Comparison of ENCODE assay signal across 8 mouse cellular contexts in the genomic region with DNA sequence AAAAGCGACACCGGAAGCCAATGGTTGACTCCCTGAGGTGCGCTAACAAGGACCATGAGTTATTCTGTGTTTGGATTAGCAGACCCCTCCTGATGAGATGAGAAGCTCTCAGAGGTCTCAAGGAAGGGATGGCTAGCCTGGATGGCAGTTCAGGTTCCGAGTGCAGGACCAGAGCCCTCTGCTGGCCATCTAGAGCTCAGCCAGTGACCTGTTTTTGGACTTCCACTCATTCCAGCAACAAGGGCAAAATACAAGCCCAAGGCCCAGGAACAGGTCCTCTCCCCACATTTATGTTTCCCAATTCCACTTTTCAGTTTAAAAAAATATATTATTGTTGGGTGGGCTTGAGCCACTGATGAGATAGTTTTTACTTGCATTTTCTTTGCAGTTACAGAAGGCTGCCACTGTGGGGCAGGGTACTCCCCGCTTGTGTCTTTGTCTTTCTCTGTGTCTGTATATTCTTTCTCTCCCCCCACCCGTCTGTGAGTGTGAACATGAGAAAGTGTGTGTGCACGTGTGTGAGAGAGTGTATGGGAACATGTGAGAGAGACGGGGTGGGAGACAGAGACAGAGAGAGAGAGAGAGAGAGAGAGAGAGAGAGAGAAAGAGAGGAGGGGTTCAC. TPM values are rescaled to one million over a fixed set of nuclear protein-coding genes. Genes with fewer than 3 reads are reported as not detected.
DNase-seq lines count a peak whose midpoint lies in the region; ATAC-seq and TF ChIP-seq lines count a peak whose summit lies in the region.

No protein-coding gene starts in this region.

- H3K79me2 ChIP-seq in CH12.LX (replicated peaks; ENCODE audit: control insufficient read depth, extremely low read depth, insufficient read depth, poor library complexity, severe bottlenecking), result no peaks in the 10 kb centered on the region

- no peaks in the 10 kb centered on the region for H3K36me3 ChIP-seq in CH12.LX (replicated peaks in 1 of 2; ENCODE audit: control insufficient read depth in 1 of 2, insufficient read depth in 1 of 2, low read length in 1 of 2)
- H3K36me3 ChIP-seq in heart, embryonic 11.5 days (ENCODE audit: control insufficient read depth, insufficient read depth, low read length), result no peaks in the 10 kb centered on the region
- H3K36me3 ChIP-seq in kidney, embryonic 14.5 days (ENCODE audit: control insufficient read depth, insufficient read depth, low read length), result no peaks in the 10 kb centered on the region
- no peaks in the 10 kb centered on the region for H3K36me3 ChIP-seq in lung, postnatal 0 days (ENCODE audit: insufficient read depth, low read length)

- H3K9ac ChIP-seq in CH12.LX (ENCODE audit: insufficient read depth, low read depth), result peak overlapping the region; percentile 71
- H3K9ac ChIP-seq in heart, embryonic 11.5 days (ENCODE audit: low read depth, low read length), result peak overlapping the region; percentile 68
- H3K9ac ChIP-seq in kidney, embryonic 14.5 days (ENCODE audit: low read depth, low read length), result no peak overlapping the region
- no peak overlapping the region for H3K9ac ChIP-seq in lung, postnatal 0 days (replicated peaks; ENCODE audit: low read depth)

- peak; percentile 81 to 90 for TF ChIP-seq CTCF in CH12.LX (conservative IDR thresholded peaks at IDR 0.05 in 1 of 2, IDR thresholded peaks at IDR 0.05 in 1 of 2; ENCODE audit: low read depth in 2 of 2, low read length in 2 of 2)
- TF ChIP-seq CTCF in lung, postnatal 0 days (IDR thresholded peaks at IDR 0.05), result peak; percentile 80

- DNase-seq in A20 (ENCODE audit: low read depth, low spot score), result peak; percentile 48
- peak; percentile 58 for DNase-seq in CH12.LX (ENCODE audit: extremely low read depth)
- peak; percentile 78 to 80 for DNase-seq in cerebellum, postnatal 10 days
- peak; percentile 78 for DNase-seq in lung, postnatal 0 days (ENCODE audit: low spot score)
- peak; percentile 73 for DNase-seq in retina, postnatal 1 day
- no peak for DNase-seq in layer of hippocampus, postnatal 36 days

- no peak overlapping the region for H3K27ac ChIP-seq in CH12.LX (ENCODE audit: insufficient read depth, low read depth)
- peak overlapping the region; percentile 73 for H3K27ac ChIP-seq in heart, embryonic 11.5 days (ENCODE audit: low read depth, low read length)
- no peak overlapping the region for H3K27ac ChIP-seq in kidney, embryonic 14.5 days (ENCODE audit: low read depth, low read length)
- no peak overlapping the region for H3K27ac ChIP-seq in lung, postnatal 0 days (ENCODE audit: low read length)

- dilution Hi-C loops in CH12.LX (cut with MboI; ENCODE audit: extremely low pct_ligation_motif_present, extremely low pct_unique_long_range_greater_than_20kb, low sequenced_read_pairs), result no loop called here

- TF ChIP-seq EP300 in CH12.LX (IDR thresholded peaks at IDR 0.05; ENCODE audit: low read length), result no peak
- no peak for TF ChIP-seq EP300 in lung, postnatal 0 days (IDR thresholded peaks at IDR 0.05)

- peak overlapping the region; percentile 42 to 56 (median 45) for H3K4me3 ChIP-seq in CH12.LX (replicated peaks in 1 of 3; ENCODE audit: low read depth in 2 of 3, low read length in 2 of 3, poor library complexity in 1 of 3)
- peak overlapping the region; percentile 39 for H3K4me3 ChIP-seq in heart, embryonic 11.5 days (ENCODE audit: low read depth, low read length)
- peak overlapping the region; percentile 30 for H3K4me3 ChIP-seq in kidney, embryonic 14.5 days (ENCODE audit: low read length)
- H3K4me3 ChIP-seq in lung, postnatal 0 days (ENCODE audit: low read depth, low read length), result peak overlapping the region; percentile 28

- ATAC-seq in heart, embryonic 11.5 days (replicated peaks; ENCODE audit: insufficient number of reproducible peaks, low FRiP score, low TSS enrichment), result 0 out of 2 replicates have a peak, but pooled peaks have one; percentile 28
- ATAC-seq in kidney, embryonic 14.5 days (ENCODE audit: low FRiP score, low TSS enrichment), result peak; percentile 54
- peak; percentile 60 for ATAC-seq in lung, postnatal 0 days

- peaks cover 35% of the 10 kb centered on the region for H3K27me3 ChIP-seq in CH12.LX (replicated peaks)
- H3K27me3 ChIP-seq in heart, embryonic 11.5 days (ENCODE audit: control insufficient read depth, insufficient read depth, low read length), result no peaks in the 10 kb centered on the region
- H3K27me3 ChIP-seq in kidney, embryonic 14.5 days (ENCODE audit: control insufficient read depth, insufficient read depth, low read length), result no peaks in the 10 kb centered on the region
- H3K27me3 ChIP-seq in lung, postnatal 0 days (replicated peaks; ENCODE audit: insufficient read depth, low read length), result no peaks in the 10 kb centered on the region

- peaks cover 0 to 5% of the 10 kb centered on the region in 2 experiments; a peak in 2 of 4 replicates for H3K4me1 ChIP-seq in CH12.LX (ENCODE audit: control insufficient read depth in 1 of 2, insufficient read depth in 2 of 2)
- H3K4me1 ChIP-seq in heart, embryonic 11.5 days (ENCODE audit: control insufficient read depth, insufficient read depth, low read length), result peaks cover 18% of the 10 kb centered on the region
- H3K4me1 ChIP-seq in kidney, embryonic 14.5 days (ENCODE audit: control insufficient read depth, insufficient read depth, low read length), result peaks cover 4% of the 10 kb centered on the region
- peaks cover 9% of the 10 kb centered on the region; the same call in 1 of the 2 replicates for H3K4me1 ChIP-seq in lung, postnatal 0 days (ENCODE audit: insufficient read depth, low read depth, low read length)

- peak; percentile 30 for TF ChIP-seq RAD21 in CH12.LX (IDR thresholded peaks at IDR 0.05; ENCODE audit: low read depth, low read length)

- peak overlapping the region; percentile 90 for H3K4me2 ChIP-seq in CH12.LX (ENCODE audit: insufficient read depth, low read depth, poor library complexity, severe bottlenecking)
- peak overlapping the region; percentile 77 for H3K4me2 ChIP-seq in heart, embryonic 11.5 days
- peak overlapping the region; percentile 54 for H3K4me2 ChIP-seq in kidney, embryonic 14.5 days (replicated peaks; ENCODE audit: low read depth, low read length)
- peak overlapping the region; percentile 58 for H3K4me2 ChIP-seq in lung, postnatal 0 days (replicated peaks; ENCODE audit: low read depth, low read length)

- no peaks in the 10 kb centered on the region for H3K9me3 ChIP-seq in CH12.LX (replicated peaks; ENCODE audit: low read length)
- H3K9me3 ChIP-seq in heart, embryonic 11.5 days (replicated peaks; ENCODE audit: control insufficient read depth, low read length), result no peaks in the 10 kb centered on the region
- no peaks in the 10 kb centered on the region for H3K9me3 ChIP-seq in kidney, embryonic 14.5 days (ENCODE audit: control insufficient read depth, low read length)
- H3K9me3 ChIP-seq in lung, postnatal 0 days (ENCODE audit: low read length), result no peaks in the 10 kb centered on the region

- in situ Hi-C loops in CH12.LX (cut with MboI; ENCODE audit: low pct_ligation_motif_present, low pct_unique_long_range_greater_than_20kb, low sequenced_read_pairs), result no loop called here

- TF ChIP-seq POLR2A in CH12.LX (IDR thresholded peaks at IDR 0.05; ENCODE audit: low read depth, low read length), result no peak

- WGBS in heart, embryonic 11.5 days (ENCODE audit: insufficient replicate concordance), result 7% methylated on average over 8 of the region's 8 CpGs
- 7% methylated on average over 8 of the region's 8 CpGs for WGBS in kidney, embryonic 14.5 days
- 2% methylated on average over 8 of the region's 8 CpGs for WGBS in lung, postnatal 0 days

TF ChIP-seq in CH12.LX, 34 proteins besides CTCF, POLR2A, EP300 and RAD21 (continues in another document):
- no peak for TF ChIP-seq MAFK (IDR thresholded peaks at IDR 0.05; ENCODE audit: insufficient replicate concordance, low read length)
- TF ChIP-seq ZKSCAN1 (IDR thresholded peaks at IDR 0.05; ENCODE audit: borderline replicate concordance, low read depth, low read length), result no peak
- no peak for TF ChIP-seq E2F4 (IDR thresholded peaks at IDR 0.05; ENCODE audit: insufficient replicate concordance, low read depth, low read length)
- no peak for TF ChIP-seq MXI1 (IDR thresholded peaks at IDR 0.05; ENCODE audit: low read depth, low read length)
- TF ChIP-seq MEF2A (IDR thresholded peaks at IDR 0.05; ENCODE audit: borderline replicate concordance, low read depth, low read length), result no peak
- TF ChIP-seq MYC (IDR thresholded peaks at IDR 0.05; ENCODE audit: low read depth, low read length), result no peak
- TF ChIP-seq HCFC1 (IDR thresholded peaks at IDR 0.05; ENCODE audit: low read depth, low read length), result 0 out of 2 replicates have a peak, but pooled peaks have one; percentile 14
- no peak for TF ChIP-seq ELF1 (IDR thresholded peaks at IDR 0.05; ENCODE audit: low read depth, low read length)
- TF ChIP-seq KAT2A (IDR thresholded peaks at IDR 0.05; ENCODE audit: insufficient replicate concordance, low read length), result no peak
- TF ChIP-seq TCF12 (IDR thresholded peaks at IDR 0.05; ENCODE audit: low read depth, low read length), result no peak
- no peak; the same call in 1 of the 2 replicates for TF ChIP-seq IRF4 (IDR thresholded peaks at IDR 0.05; ENCODE audit: low read depth, low read length)
- TF ChIP-seq NRF1 (IDR thresholded peaks at IDR 0.05; ENCODE audit: low read depth, low read length), result no peak
- peak; percentile 64 for TF ChIP-seq SMC3 (IDR thresholded peaks at IDR 0.05; ENCODE audit: low read depth, low read length)
- no peak for TF ChIP-seq ZNF384 (IDR thresholded peaks at IDR 0.05; ENCODE audit: low read depth, low read length)
- TF ChIP-seq TBP (conservative IDR thresholded peaks at IDR 0.05; ENCODE audit: low read depth, low read length), result no peak
- TF ChIP-seq SIN3A (IDR thresholded peaks at IDR 0.05; ENCODE audit: low read length), result 0 out of 2 replicates have a peak, but pooled peaks have one; percentile 18
- no peak for TF ChIP-seq RCOR1 (conservative IDR thresholded peaks at IDR 0.05; ENCODE audit: low read depth, low read length)
- no peak for TF ChIP-seq USF2 (conservative IDR thresholded peaks at IDR 0.05; ENCODE audit: low read depth, low read length)
- no peak for TF ChIP-seq MAX (IDR thresholded peaks at IDR 0.05; ENCODE audit: low read length)
- 0 out of 2 replicates have a peak, but pooled peaks have one; percentile 36 for TF ChIP-seq NELFE (IDR thresholded peaks at IDR 0.05; ENCODE audit: low read depth, low read length)
- no peak for TF ChIP-seq POLR2AphosphoS2 (IDR thresholded peaks at IDR 0.05; ENCODE audit: low read depth, low read length)
- no peak for TF ChIP-seq ZC3H11A (IDR thresholded peaks at IDR 0.05; ENCODE audit: low read depth, low read length)

RNA-seq across cellular contexts. Expression of gene Camk1g, which starts 12.9 kb away (rescaled TPM):
- total RNA-seq in CH12.LX (2012; rRNA removed), result not detected in 2 replicates
- total RNA-seq in CH12.LX (2014; rRNA removed), result not detected in 2 replicates
- not detected in 2 replicates for polyA plus RNA-seq in CH12.LX (2012; ENCODE audit: insufficient read length, low read depth)
- 7.2 and 8.1 TPM in 2 replicates for polyA plus RNA-seq in heart, embryonic 11.5 days (2014; fragmentation: Nextera tagmentation; extraction: Ambion mirVana)
- polyA plus RNA-seq in kidney, embryonic 14.5 days (2014; fragmentation: Nextera tagmentation; extraction: Ambion mirVana), result 10.2 and 13.4 TPM in 2 replicates
- 14.4 and 15.9 TPM in 2 replicates for polyA plus RNA-seq in lung, postnatal 0 days (2015; fragmentation: Nextera tagmentation; extraction: Ambion mirVana)
- total RNA-seq in layer of hippocampus, postnatal 36 days (2021), result 10 to 100 TPM; 23.5 to 26.6 TPM

Comparison
In these comparisons a context has a peak if more than half of its experiments do, and no peak if none do; other contexts are left out.
1. DNase-seq: peak in A20 (single experiment), CH12.LX (single experiment), cerebellum, postnatal 10 days (2 of 2), lung, postnatal 0 days (single experiment) and retina, postnatal 1 day (single experiment); none in layer of hippocampus, postnatal 36 days (0 of 2).
2. H3K9ac ChIP-seq: peak in CH12.LX (single experiment) and heart, embryonic 11.5 days (single experiment); none in kidney, embryonic 14.5 days (single experiment) and lung, postnatal 0 days (single experiment).
3. Peak in every context shown above with its lines, with median percentiles within 50 percentile points of each other: H3K4me2 ChIP-seq, H3K4me3 ChIP-seq and ATAC-seq.